Mouse (Mus musculus): Measurements from ENCODE around the gene Tox2. TPM values are rescaled to one million over a fixed set of nuclear protein-coding genes. Genes with fewer than 3 reads are reported as not detected.
A peak's percentile ranks its signal among the peaks of the same experiment; 100 is the strongest.

Tox2 gene
- total and polyA plus RNA-seq, 2 experiments from 2014 or later, result 8.0 to 35.2 TPM

DNA sequence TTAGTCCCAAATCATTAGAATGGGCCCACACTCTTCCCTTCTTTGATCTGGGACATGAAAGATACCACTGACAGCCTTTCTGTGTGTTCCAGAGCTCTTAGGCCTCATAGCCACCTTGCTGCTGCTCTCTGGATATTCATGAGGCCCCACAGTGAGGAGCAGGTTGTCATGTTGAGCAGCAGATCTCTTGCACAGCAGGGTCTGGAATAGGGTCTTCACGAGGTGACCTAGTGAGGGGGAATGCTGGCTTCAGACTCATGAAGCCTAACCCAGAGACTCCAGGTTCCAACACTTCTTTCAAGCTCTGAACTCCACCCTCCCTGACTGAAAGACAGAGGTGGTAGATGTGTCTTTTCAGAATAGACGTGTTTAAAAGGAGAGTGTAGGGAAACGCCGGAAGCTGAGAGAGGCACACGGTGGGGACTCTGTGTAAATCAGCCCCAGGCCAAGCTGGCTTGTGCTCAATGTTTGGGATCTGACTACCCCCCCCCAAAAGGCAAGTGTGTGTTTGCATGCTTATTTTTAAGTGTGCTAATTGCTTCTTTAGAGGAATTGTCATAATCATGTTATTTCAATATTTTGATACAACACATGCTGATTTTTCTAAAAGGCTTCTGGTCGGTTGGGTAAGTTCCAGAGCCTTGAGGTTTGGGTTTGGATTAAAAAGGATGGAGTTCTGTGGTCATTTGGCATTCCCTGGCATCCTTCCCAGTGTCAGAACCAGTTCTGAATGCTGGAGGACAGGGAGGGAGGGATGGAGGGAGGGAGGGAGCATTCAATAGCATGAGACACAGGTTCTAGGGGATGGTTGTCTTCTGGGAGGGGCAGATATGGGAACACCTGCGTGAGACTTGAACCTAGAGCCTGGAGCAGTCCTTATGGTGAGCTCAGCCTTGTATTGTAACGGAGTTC, 68.9 kb downstream of the Tox2 start:
- no peak overlapping the region for H3K4me2 ChIP-seq (ENCODE audit: low read depth)
- no peaks in the 10 kb centered on the region for H3K9me3 ChIP-seq (ENCODE audit: low read length)
- no peaks in the 10 kb centered on the region for H3K36me3 ChIP-seq (ENCODE audit: insufficient read depth)
- 0 out of 2 replicates have a peak, but pooled peaks cover 4% of the 10 kb centered on the region for H3K4me1 ChIP-seq (ENCODE audit: insufficient read depth)
- WGBS, result 38% methylated on average over 8 of the region's 8 CpGs
- peak; percentile 46 for DNase-seq
- no peak for TF ChIP-seq CTCF (IDR thresholded peaks at IDR 0.05; ENCODE audit: low read depth)
- ATAC-seq, result no peak
- H3K4me3 ChIP-seq (ENCODE audit: low read depth, low read length), result no peak overlapping the region
- no peak overlapping the region for H3K27ac ChIP-seq (ENCODE audit: low read depth, low read length)
- no peak overlapping the region for H3K9ac ChIP-seq
- peaks cover 10% of the 10 kb centered on the region for H3K27me3 ChIP-seq (ENCODE audit: insufficient read depth, low read length)

- 91% methylated on average over 8 of the region's 8 CpGs for WGBS
- H3K27ac ChIP-seq (ENCODE audit: low read depth, low read length), result no peak overlapping the region
- H3K4me2 ChIP-seq (ENCODE audit: low read depth), result no peak overlapping the region
- H3K27me3 ChIP-seq (ENCODE audit: insufficient read depth, low read length), result peaks cover 10% of the 10 kb centered on the region
- 0 out of 2 replicates have a peak, but pooled peaks cover 4% of the 10 kb centered on the region for H3K4me1 ChIP-seq (ENCODE audit: insufficient read depth)
- peak; percentile 12; the same call in 1 of the 2 replicates for TF ChIP-seq CTCF (IDR thresholded peaks at IDR 0.05; ENCODE audit: low read depth)
- no peak overlapping the region for H3K4me3 ChIP-seq (ENCODE audit: low read depth, low read length)
- no peaks in the 10 kb centered on the region for H3K36me3 ChIP-seq (ENCODE audit: insufficient read depth)
- DNase-seq (no peak), ATAC-seq (no peak)
- no peak overlapping the region for H3K9ac ChIP-seq
- no peaks in the 10 kb centered on the region for H3K9me3 ChIP-seq (ENCODE audit: low read length)
Observed at GRCm38 (mm10) chr2:163273815-163274214, 70.9 kb downstream of the Tox2 start.

GRCm38 (mm10) chr2:163275986-163276385, 73.1 kb downstream of the Tox2 start:
- ATAC-seq, result no peak
- H3K9ac ChIP-seq, result no peak overlapping the region
- H3K27ac ChIP-seq (ENCODE audit: low read depth, low read length), result no peak overlapping the region
- H3K9me3 ChIP-seq (ENCODE audit: low read length), result no peaks in the 10 kb centered on the region
- H3K36me3 ChIP-seq (ENCODE audit: insufficient read depth), result no peaks in the 10 kb centered on the region
- H3K27me3 ChIP-seq (ENCODE audit: insufficient read depth, low read length), result peaks cover 14% of the 10 kb centered on the region
- H3K4me1 ChIP-seq (ENCODE audit: insufficient read depth), result 0 out of 2 replicates have a peak, but pooled peaks cover 4% of the 10 kb centered on the region
- H3K4me2 ChIP-seq (ENCODE audit: low read depth), result no peak overlapping the region
- no peak for DNase-seq
- no peak for TF ChIP-seq CTCF (IDR thresholded peaks at IDR 0.05; ENCODE audit: low read depth)
- WGBS, result 92% methylated on average over 14 of the region's 14 CpGs
- no peak overlapping the region for H3K4me3 ChIP-seq (ENCODE audit: low read depth, low read length)

DNA sequence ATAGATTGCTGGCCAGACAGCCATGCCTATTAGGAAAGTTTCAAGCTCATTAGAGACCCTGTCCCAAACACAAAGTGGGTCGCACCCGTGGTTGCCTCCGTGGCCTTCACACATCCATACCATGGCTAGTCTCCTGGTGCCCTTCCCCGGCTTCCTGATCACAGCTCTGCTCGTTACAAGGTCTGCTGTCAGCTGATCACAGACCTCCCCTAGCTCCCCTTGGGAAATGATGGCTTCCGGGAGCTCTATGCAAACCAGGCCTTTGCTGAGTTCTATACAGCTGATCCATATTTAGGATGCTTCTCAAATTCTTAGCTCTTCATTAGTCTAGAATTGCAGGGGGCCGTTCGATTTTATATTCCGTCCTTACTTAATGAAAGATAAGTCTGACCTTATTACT, 75.1 kb downstream of the Tox2 start:
- ATAC-seq, result no peak
- DNase-seq, result no peak
- Histone ChIP-seq H3K27me3 (ENCODE audit: insufficient read depth, low read length) (peaks cover 12% of the 10 kb centered on the region; the same call in 1 of the 2 replicates), H3K36me3 (ENCODE audit: insufficient read depth) (no peaks in the 10 kb centered on the region), H3K9ac (no peak overlapping the region), H3K4me2 (ENCODE audit: low read depth) (no peak overlapping the region), H3K4me1 (ENCODE audit: insufficient read depth) (no peaks in the 10 kb centered on the region), H3K4me3 (ENCODE audit: low read depth, low read length) (no peak overlapping the region), H3K9me3 (ENCODE audit: low read length) (no peaks in the 10 kb centered on the region), H3K27ac (ENCODE audit: low read depth, low read length) (no peak overlapping the region)
- whole genome bisulfite sequencing, result 42% methylated on average over 9 of the region's 9 CpGs
- no peak for TF ChIP-seq CTCF (IDR thresholded peaks at IDR 0.05; ENCODE audit: low read depth)

DNA sequence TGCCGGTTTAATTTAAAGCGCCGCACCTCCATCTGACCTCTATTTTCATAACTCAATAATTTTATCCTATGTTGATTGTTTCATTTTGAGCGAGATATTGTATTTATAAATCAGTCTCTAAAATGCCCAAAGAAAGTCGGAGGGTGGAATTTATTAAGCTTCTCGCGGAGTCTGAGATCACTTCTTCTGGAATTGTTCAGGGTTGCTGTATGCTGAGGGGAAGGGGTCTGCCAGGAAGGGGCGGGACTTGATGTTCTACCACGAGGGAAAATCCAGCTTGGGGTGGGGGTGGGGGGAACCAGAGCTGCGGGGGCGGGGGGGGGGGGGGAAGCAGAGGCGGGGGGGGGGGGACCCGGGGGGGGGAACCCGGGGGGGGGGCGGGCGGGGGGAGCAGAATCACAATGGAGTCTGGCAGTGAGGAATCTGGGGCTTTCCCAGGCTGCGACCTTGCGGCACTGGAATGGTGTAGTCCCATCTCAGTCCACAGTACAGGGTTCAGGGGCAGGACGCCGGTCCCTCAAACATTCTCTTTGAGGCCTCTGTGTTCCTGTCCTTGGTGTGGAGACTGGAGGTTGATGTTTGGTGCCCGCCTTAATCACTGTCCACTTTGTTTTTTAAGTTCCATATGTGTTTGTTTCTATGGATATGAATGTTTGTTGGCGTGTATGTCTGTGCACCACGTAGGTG, 77.9 kb downstream of the Tox2 start:
- Histone ChIP-seq H3K4me1 (ENCODE audit: insufficient read depth) (no peaks in the 10 kb centered on the region), H3K9ac (no peak overlapping the region), H3K4me3 (ENCODE audit: low read depth, low read length) (no peak overlapping the region), H3K27me3 (ENCODE audit: insufficient read depth, low read length) (peaks cover 10% of the 10 kb centered on the region; the same call in 1 of the 2 replicates), H3K4me2 (ENCODE audit: low read depth) (no peak overlapping the region), H3K27ac (ENCODE audit: low read depth, low read length) (no peak overlapping the region), H3K36me3 (ENCODE audit: insufficient read depth) (no peaks in the 10 kb centered on the region), H3K9me3 (ENCODE audit: low read length) (no peaks in the 10 kb centered on the region)
- DNase-seq (no peak), ATAC-seq (no peak)
- WGBS, result 60% methylated on average over 16 of the region's 23 CpGs
- no peak for TF ChIP-seq CTCF (IDR thresholded peaks at IDR 0.05; ENCODE audit: low read depth)

- ATAC-seq, result no peak
- Histone ChIP-seq H3K9me3 (ENCODE audit: low read length) (no peaks in the 10 kb centered on the region), H3K4me2 (ENCODE audit: low read depth) (0 out of 2 replicates have a peak overlapping the region, but pooled peaks have one; percentile 2), H3K4me1 (ENCODE audit: insufficient read depth) (no peaks in the 10 kb centered on the region), H3K4me3 (ENCODE audit: low read depth, low read length) (no peak overlapping the region), H3K36me3 (ENCODE audit: insufficient read depth) (no peaks in the 10 kb centered on the region), H3K27me3 (ENCODE audit: insufficient read depth, low read length) (peaks cover 4% of the 10 kb centered on the region; the same call in 1 of the 2 replicates), H3K9ac (no peak overlapping the region), H3K27ac (ENCODE audit: low read depth, low read length) (peak overlapping the region; percentile 66)
- DNase-seq, result peak; percentile 44
- TF ChIP-seq CTCF (IDR thresholded peaks at IDR 0.05; ENCODE audit: low read depth), result no peak
- 63% methylated on average over 7 of the region's 7 CpGs for WGBS
Observed at GRCm38 (mm10) chr2:163284856-163285255, 81.9 kb downstream of the Tox2 start.

Data from forebrain, postnatal 0 days (tissue).